Mouse (Mus musculus) layer of hippocampus, postnatal 25 days (tissue): ENCODE results near the gene Jam3. TPM values are rescaled to one million over a fixed set of nuclear protein-coding genes. Genes with fewer than 3 reads are reported as not detected.

Source experiments
- DNase-seq, 2 experiments: peaks; one replicate each; pipeline ENCODE4 v3.0.0; 2022; ENCODE audit warnings: mixed read lengths in 2 of 2, low spot score in 1 of 2; ENCODE audit errors: extremely low spot score in 1 of 2
- total RNA-seq, 2 experiments: library from RNA; stranded (reverse); gene quantifications; 2 replicates each; pipeline ENCODE4 v1.2.3; 2021

Jam3 gene
- total RNA-seq, 2 experiments from 2014 or later: 43.0 to 44.2 TPM

- no peak for DNase-seq
Observed at GRCm38 (mm10) chr9:27122963-27123362, 32.3 kb downstream of the Jam3 start.

- no peak for DNase-seq
Observed at GRCm38 (mm10) chr9:27122076-27122475, 33.1 kb downstream of the Jam3 start.

- no peak for DNase-seq
Observed at GRCm38 (mm10) chr9:27121254-27121653, 34.0 kb downstream of the Jam3 start.

GRCm38 (mm10) chr9:27111756-27112155 is 43.5 kb downstream of the Jam3 start:
- DNase-seq: no peak

GRCm38 (mm10) chr9:27110681-27111080 is 44.5 kb downstream of the Jam3 start:
- DNase-seq: no peak

GRCm38 (mm10) chr9:27109533-27110514 is 45.4 kb downstream of the Jam3 start:
- no peak for DNase-seq

- no peak for DNase-seq
Observed at GRCm38 (mm10) chr9:27108451-27108850, 46.8 kb downstream of the Jam3 start.

- peak in 1 of 2 experiments; percentile 65 for DNase-seq
Observed at GRCm38 (mm10) chr9:27106081-27106480, 49.1 kb downstream of the Jam3 start.

GRCm38 (mm10) chr9:27101466-27101865 is 53.8 kb downstream of the Jam3 start:
- DNase-seq: no peak

- DNase-seq: no peak
Observed at GRCm38 (mm10) chr9:27099474-27099873, 55.7 kb downstream of the Jam3 start.

GRCm38 (mm10) chr9:27098557-27098956 is 56.7 kb downstream of the Jam3 start:
- no peak for DNase-seq

- DNase-seq: no peak
Observed at GRCm38 (mm10) chr9:27098092-27098491, 57.1 kb downstream of the Jam3 start.

- no peak for DNase-seq
Observed at GRCm38 (mm10) chr9:27092916-27093315, 62.3 kb downstream of the Jam3 start.

- DNase-seq: no peak
Observed at GRCm38 (mm10) chr9:27090801-27091775, 64.1 kb downstream of the Jam3 start.

GRCm38 (mm10) chr9:27090134-27090533 is 65.1 kb downstream of the Jam3 start:
- no peak for DNase-seq

- no peak for DNase-seq
Observed at GRCm38 (mm10) chr9:27087402-27087801, 67.8 kb downstream of the Jam3 start.

- DNase-seq: no peak
Observed at GRCm38 (mm10) chr9:27086256-27086655, 69.0 kb downstream of the Jam3 start.

- no peak for DNase-seq
Observed at GRCm38 (mm10) chr9:27075812-27076211, 79.4 kb downstream of the Jam3 start.

GRCm38 (mm10) chr9:27074677-27075076 is 80.5 kb downstream of the Jam3 start:
- DNase-seq: no peak

GRCm38 (mm10) chr9:27070895-27071294 is 84.3 kb downstream of the Jam3 start:
- DNase-seq: no peak

- DNase-seq: no peak
Observed at GRCm38 (mm10) chr9:27058341-27058740, 96.9 kb downstream of the Jam3 start.
